Mouse (Mus musculus): Measurements from ENCODE around the gene Klra2.
"Not testable (repeated sequence)": the region's sequence is repeated elsewhere in the genome, so short reads cannot be mapped to it uniquely, and the experiment has no call there.

The Klra2 gene

DNA sequence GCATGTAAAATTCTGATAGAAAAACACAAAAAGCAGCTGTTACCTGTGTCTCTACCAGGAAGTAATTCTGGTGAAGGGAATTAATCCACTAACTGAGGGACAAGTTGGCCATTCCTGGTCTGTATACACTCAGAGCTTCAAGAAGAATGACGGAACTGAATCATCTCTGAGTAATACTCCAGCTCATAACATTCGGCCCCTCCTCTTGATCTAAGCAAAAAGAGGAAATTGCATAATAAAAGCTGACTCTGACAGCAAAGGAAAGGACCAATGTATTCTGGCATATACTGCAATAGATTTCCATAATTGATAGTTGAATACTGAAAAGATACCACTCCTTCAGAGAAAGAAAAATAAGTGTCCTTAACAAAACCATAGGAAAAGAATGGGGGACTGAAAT, at the start of gene Klra2:
TSS of gene Klra2 (minus strand) at position 157 of the 400 bp plus-strand sequence.
- peak; percentile 29 for DNase-seq

DNA sequence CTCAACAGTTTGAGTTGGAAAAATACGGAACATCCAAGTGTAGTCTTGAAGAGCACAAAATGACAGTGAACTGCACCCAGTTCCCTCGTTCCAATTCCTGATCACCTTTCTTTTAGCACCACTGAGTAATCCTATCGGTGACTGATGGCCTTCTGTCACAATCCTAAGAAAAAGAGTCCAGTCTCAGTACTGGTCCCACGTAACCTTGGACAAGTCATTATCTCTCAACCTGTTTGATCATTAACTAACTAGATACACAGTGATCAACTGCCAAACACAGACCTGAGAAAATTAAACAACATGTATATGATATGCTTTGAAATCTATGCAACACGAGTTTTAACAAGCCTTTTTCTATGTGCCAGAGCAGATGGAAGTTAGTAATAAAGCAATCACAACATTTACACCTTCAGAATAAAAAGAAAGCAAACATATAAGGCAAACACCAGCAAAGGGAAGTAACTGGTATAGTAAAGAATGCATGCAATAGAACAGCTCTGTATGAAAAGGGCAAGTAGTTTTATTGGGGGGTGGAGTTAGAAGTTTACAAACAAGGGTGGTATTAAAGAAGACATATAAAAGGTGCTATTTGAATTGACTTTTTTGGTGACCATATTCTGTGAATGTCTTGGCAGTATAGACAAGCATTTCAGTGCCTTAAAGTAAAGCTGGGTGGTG, 47.4 kb upstream of the Klra2 start:
- DNase-seq: no peak

DNA sequence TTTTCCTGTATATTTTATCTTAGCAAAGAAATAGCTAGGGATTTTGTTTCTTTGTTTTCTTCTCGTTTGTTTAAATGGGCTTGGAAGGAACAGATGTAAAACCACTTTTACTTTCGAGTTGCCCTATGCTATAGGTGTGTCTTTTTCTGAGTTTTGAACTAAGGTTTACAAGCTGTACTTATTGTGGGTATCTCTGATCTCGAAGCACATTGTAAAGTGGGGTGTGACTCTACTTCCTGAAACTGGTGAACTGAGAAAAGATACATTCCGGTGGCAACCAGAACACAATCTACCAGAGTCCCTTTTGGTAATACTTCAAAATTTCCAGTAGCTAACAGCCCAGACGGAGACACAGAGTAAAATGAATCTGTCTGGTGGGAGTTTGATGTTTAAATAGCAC, 46.8 kb upstream of the Klra2 start:
- no peak for DNase-seq

GRCm38 (mm10) chr6:131292991-131293788, 46.0 kb upstream of the Klra2 start, which contains the start of gene Magohb:
Gene Magohb (minus strand): TSS chr6:131293244.
- DNase-seq: peak; percentile 97

- DNase-seq: no peak
Measured at GRCm38 (mm10) chr6:131292276-131292990, 45.3 kb upstream of the Klra2 start.

DNA sequence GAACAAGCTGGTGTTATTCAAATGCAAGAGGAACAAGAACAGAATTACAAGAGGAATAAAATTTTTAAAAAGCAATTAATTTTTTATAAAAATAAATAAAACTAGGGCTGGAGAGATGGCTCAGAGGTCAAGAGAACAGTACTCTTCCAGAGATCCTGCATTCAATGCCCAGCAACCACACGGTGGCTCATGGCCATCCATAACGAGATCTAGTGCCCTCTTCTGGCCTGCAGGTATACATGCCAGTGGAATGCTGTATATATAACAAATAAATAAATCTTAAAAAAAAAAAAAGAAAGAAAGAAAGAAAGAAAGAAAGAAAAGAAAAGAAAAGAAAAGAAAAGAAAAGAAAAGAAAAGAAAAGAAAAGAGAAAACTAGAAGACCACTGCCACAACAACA, 43.3 kb upstream of the Klra2 start:
- DNase-seq: no peak

DNA sequence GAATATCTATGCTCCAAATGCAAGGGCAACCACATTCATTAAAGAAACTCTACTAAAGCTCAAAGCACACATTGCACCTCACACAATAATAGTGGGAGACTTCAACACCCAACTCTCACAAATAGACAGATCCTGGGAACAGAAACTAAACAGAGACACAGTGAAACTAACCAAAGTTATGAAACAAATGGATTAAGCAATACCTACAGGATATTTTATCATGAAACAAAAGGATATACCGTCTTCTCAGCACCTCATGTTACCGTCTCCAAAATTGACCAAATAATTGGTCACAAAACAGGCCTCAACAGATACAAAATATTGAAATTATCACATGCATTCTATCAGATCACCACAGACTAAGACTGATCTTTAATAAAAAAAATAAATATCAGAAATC, 31.0 kb upstream of the Klra2 start:
- DNase-seq: not testable (repeated sequence)

- DNase-seq: no peak
Measured at GRCm38 (mm10) chr6:131276659-131277058, 29.5 kb upstream of the Klra2 start.

GRCm38 (mm10) chr6:131272311-131272710, 25.1 kb upstream of the Klra2 start:
- DNase-seq: no peak

DNA sequence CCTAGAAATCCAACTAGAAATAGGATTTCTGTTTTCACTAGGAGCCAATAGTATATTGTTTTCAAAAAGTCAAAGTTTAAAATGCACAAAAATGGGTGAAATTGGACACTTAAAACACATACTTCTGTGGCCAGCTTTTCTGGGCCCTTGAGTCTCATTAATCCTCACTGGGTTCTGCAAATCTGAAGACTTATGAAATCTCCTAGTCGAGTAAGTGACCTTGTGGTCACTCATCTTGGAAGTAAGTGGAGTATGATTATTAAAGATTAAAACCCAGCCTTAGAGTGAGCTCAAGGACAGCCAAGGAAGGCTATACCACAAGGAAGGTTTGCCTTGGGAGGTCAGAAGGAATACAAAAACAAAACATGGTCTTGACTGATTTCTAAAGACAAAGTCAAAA, 23.1 kb upstream of the Klra2 start:
- no peak for DNase-seq

- DNase-seq: no peak
Measured at GRCm38 (mm10) chr6:131269599-131269998, 22.4 kb upstream of the Klra2 start.

DNA sequence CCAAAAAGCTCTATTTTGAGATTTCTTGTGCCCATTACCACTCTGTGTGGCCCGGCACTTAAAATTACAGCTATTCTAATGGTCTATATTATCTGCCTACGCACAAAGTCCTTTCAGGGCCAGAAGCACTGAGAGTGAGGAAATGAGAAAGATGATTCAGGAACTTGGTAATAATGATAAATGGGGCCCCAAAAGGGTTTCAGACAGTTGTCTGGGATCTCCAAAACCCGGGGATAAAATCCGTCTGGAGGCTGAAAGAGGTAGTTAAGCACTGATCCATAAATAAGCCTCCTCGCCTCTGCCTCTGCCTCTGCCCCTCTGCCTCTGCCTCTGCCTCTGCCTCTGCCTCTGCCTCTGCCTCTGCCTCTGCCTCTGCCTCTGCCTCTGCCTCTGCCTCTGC, 17.0 kb upstream of the Klra2 start:
- no peak for DNase-seq

DNA sequence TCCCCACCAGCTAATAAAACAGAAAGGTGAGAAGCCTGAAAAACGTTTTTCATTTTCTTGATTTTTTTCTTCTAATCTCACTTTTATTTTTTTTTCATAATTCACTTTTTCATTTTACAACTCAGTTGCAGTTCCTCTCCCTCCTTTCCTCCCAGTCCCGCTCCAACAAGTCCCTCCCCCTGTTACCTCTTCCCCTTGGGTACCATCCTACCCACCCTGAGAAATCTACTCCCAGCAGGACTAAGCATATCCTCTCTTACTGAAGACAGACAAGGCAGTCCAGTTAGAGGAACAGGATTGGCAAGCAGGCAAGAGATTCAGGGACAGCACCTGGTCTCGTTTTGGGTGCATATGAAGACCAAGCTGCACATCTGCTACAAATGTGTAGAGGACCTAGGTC, 15.6 kb upstream of the Klra2 start:
- DNase-seq: no peak

DNA sequence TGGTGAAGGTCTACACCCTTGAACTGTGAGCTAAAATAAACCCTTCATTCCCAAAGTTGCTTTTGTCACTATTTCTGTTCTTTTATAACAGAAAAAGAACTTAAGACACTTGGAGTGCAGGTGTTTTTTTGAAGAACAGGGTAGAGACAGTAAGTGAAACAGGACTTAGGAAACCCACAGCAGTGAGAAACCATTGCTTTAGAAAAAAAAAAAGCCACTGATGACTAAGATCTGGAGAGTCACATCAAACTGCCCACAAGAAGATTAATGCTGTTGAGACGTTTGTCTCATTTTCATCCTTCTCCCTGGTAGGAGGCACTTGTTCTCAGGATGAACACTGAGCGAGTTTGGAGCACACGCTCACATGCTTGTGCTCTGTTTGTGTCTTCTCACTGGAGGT, 14.8 kb upstream of the Klra2 start:
- no peak for DNase-seq

DNA sequence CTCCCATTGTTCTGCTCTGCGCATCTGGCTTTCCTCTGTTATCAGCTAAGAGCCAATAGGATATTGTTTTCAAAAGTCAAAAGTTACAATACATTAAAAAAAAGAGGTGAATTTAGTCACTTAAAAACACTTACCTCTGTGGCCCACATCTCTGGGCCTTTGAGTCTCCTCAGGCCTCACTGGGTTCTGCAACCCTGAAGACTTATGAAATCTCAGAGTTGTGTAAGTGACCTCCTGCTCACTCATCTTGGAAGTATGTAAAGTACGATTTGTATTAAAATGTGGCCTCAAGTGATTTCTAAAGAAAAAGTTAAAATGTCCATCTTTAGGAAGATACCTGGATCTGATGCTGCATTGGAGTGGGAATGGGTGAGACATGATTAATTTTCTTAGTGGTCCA, 2.1 kb downstream of the Klra2 start:
- no peak for DNase-seq

Measured in heart, adult 11 months (tissue).